Mouse (Mus musculus): ENCODE results near the gene Efs.

Efs gene

GRCm38 (mm10) chr14:54924641-54925348 lies 1.1 kb downstream of the Efs start:
- DNase-seq (ENCODE audit: low spot score in 2 of 2) = no peak

GRCm38 (mm10) chr14:54920076-54920685 lies 5.7 kb downstream of the Efs start:
- DNase-seq (ENCODE audit: low spot score in 2 of 2) = no peak

DNA sequence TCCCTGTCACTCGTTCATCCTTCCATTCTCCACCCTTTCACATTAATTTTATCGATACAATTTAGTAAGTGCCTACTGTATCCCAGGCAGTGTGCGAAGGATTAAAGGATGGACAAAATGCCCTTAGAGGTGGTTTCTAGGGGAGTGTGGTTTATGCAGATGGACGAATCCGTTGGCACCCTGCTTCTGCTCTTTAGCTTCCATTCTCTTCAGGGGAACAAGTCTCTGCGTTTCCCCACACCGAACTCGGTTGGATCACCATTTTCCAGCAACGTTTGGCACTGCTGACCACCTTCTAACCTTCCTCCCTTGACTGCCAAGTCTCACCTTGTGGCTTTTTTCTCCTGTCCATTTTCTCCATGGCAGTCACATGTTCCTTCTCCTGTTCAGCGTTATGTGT lies 12.6 kb downstream of the Efs start:
- DNase-seq (ENCODE audit: low spot score in 2 of 2) = no peak

DNA sequence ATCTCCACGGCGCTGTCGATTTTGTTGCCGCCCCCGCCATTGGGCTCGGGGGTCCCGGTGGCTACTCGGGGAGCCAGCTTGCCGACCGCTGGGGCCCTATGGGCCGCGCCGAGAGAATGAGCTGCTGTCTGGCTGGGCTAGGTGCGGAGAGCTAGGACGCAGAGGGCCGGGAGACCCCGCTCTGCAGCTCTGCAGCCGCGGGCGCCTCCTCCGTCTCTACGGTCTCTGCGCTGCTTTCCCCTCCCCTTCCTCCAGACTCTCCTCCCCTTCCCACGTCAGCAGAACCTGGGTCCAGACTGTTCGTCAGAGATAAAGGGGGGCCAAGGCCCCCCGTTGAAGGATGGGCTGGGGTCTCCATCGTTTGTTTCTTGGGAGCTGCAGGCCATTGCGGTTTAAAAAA lies 13.0 kb downstream of the Efs start, which contains the start of gene Slc22a17:
Gene Slc22a17, minus strand, starts transcription at position 247 of the 400 bp plus-strand sequence.
- DNase-seq (ENCODE audit: low spot score in 2 of 2) = peak; percentile 30 to 50

- no peak for DNase-seq (ENCODE audit: low spot score in 2 of 2)
Observed at GRCm38 (mm10) chr14:54912109-54912850, 13.6 kb downstream of the Efs start.

DNA sequence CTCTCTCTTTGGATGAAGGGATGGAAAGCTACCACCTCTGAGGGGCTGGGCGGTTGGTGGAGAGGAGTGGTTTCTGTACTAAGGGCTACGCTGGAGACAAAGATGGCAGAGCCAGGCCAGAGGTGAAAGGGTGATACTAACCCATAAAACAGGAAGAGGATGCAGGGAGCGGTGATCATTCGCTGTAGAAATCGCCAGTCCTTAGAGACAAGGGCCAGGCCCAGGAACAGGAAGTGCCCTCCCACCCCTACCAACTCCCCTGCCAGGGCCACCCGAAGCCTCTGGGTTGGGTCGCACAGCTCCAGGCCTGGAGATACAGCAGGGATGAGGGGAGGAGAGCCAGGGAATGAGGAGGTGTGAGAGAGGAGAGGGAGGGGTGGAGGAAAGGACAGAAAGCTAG lies 17.2 kb downstream of the Efs start:
- no peak for DNase-seq (ENCODE audit: low spot score in 2 of 2)

- no peak for DNase-seq (ENCODE audit: low spot score in 2 of 2)
Observed at GRCm38 (mm10) chr14:54903641-54904040, 22.3 kb downstream of the Efs start.

DNA sequence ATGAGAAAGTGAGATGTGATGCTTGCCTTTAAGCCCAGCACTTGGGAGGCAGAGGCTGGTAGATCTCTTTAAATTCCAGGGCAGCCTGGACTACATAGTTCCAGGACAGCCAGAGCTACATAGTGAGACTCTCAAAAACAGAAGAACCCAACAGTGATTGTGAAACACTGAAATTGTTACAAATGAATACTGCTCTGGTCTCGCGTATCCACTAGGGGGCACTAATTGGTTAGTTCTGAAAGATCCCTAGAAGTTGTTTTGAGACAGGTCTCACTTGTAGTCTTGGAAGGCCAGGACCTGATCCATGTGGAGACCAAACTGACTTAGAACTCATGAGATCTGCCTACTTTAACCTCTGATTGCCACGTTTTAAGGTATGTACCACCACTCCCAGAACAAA lies 25.5 kb downstream of the Efs start:
- peak; percentile 34 to 60 for DNase-seq (ENCODE audit: low spot score in 2 of 2)

GRCm38 (mm10) chr14:54897445-54897844 lies 28.5 kb downstream of the Efs start:
- DNase-seq (ENCODE audit: low spot score in 2 of 2) = no peak

DNA sequence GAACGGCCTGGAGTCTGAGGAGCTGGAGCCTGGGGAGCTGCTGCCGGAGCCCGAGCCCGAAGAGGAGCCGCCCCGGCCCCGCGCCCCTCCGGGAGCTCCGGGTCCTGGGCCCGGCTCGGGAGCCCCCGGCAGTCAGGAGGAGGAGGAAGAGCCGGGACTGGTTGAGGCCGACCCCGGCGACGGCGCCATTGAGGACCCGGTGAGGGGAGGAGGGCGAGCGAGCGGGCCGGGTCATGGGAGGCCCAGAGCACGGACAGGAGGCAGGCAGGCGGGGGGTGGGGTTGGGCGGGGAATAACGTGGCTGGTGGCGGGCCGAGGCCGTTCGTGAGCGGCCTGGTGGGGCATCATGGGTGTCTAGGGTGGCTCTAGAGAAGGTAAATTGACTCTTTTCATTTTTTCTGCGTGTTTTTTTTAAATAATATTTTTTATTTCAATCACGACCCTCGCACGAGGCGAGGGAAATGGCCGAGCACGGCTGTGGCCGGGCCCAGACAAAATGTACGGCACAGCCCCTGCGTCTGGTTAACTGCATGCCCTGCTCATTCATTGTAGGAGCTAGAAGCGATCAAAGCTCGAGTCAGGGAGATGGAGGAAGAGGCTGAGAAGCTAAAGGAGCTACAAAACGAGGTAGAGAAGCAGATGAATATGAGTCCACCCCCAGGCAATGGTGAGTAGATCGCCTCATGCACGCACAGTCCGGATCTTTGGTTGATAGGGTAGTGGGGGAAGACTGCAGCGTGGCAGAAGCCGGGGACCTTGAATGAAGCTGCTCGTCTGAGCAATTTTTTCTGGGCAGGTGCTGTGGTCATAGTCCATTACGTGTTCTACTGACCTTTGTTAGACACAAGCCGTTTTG lies 31.4 kb downstream of the Efs start:
- DNase-seq (ENCODE audit: low spot score in 2 of 2) = peak; percentile 53 to 57

DNA sequence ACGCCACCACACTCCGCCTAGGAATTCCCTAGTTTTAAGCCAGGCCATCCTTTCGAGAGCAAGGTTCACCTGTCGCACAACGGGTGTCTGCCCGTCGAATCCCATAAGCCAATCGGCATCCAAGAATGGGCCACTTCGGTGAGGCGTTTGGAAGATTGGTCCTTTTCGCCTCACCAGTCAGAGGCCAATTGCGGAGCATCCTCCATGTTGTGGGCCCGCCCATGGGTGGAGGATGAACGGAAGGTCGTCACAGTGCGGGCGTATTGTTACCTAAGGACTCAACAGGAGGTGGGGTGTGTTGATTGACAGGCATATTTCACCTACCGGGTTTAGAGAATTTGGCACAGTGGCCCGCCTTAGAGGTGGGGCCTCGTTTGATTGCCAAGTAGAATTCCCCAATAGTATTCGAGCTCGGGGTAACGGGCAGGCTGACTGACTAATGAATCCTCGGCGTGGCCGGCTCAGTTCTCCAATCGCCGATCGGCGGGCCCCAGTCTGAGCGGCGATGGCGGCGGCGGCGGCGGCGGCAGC lies 32.2 kb downstream of the Efs start:
- peak; percentile 98 to 99 for DNase-seq (ENCODE audit: low spot score in 2 of 2)

DNA sequence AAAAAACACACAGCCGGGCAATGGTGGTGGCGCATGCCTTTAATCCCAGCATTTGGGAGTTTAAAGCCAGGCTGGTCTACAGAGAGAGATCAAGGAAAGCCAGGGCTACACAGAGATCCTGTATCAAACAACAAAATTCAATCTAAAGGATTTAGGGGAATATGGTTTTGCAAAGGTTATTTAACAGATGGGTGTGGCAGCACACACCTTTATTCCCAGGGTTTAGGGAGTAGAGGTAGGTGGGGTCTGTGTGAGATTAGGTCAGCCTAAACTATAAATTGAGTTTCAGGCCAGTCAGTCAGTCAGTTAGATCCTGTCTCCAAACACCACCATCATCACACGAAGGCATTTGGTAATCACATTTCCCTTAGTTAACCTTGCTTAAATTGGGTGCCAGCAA lies 33.7 kb downstream of the Efs start, which contains the start of gene Pabpn1:
Gene Pabpn1, plus strand, starts transcription at position 301 of the 400 bp plus-strand sequence.
- DNase-seq (ENCODE audit: low spot score in 2 of 2) = no peak

- no peak for DNase-seq (ENCODE audit: low spot score in 2 of 2)
Observed at GRCm38 (mm10) chr14:54885309-54885708, 40.6 kb downstream of the Efs start.

DNA sequence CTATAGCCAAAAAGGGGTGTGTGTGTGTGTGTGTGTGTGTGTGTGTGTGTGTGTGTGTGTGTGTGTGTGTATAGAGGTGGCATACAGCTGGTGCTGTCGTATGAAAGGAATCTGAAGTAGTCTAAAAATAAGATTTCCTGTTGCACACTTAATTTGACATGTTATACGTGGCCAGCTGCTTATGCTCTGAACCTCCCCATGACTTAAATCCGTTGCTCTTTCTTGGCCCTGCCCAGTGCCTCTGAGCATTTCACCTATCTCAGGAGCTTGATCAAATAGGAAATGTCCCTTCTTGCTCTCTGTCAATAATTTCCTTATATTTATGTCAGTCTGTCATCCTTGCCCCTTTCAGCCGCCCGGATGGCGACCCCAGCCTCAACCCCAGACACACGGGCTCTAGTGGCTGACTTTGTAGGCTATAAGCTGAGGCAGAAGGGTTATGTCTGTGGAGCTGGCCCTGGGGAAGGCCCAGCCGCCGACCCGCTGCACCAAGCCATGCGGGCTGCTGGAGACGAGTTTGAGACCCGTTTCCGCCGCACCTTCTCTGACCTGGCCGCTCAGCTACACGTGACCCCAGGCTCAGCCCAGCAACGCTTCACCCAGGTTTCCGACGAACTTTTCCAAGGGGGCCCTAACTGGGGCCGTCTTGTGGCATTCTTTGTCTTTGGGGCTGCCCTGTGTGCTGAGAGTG lies 41.8 kb downstream of the Efs start:
- no peak for DNase-seq (ENCODE audit: low spot score in 2 of 2)

GRCm38 (mm10) chr14:54883154-54884021 lies 42.5 kb downstream of the Efs start, which contains the start of the genes Bcl2l2 and Gm20521:
Gene Bcl2l2, plus strand, starts transcription at chr14:54883377.
Gene Gm20521, plus strand, starts transcription at chr14:54883441.
- peak; percentile 31 to 46 for DNase-seq (ENCODE audit: low spot score in 2 of 2)

- peak; percentile 37 to 60 for DNase-seq (ENCODE audit: low spot score in 2 of 2)
Observed at GRCm38 (mm10) chr14:54877048-54877715, 48.7 kb downstream of the Efs start, which contains the start of gene Ppp1r3e. Gene Ppp1r3e, minus strand, starts transcription at chr14:54877550.

GRCm38 (mm10) chr14:54876539-54877047 lies 49.3 kb downstream of the Efs start:
- peak; percentile 77 to 78 for DNase-seq (ENCODE audit: low spot score in 2 of 2)

DNA sequence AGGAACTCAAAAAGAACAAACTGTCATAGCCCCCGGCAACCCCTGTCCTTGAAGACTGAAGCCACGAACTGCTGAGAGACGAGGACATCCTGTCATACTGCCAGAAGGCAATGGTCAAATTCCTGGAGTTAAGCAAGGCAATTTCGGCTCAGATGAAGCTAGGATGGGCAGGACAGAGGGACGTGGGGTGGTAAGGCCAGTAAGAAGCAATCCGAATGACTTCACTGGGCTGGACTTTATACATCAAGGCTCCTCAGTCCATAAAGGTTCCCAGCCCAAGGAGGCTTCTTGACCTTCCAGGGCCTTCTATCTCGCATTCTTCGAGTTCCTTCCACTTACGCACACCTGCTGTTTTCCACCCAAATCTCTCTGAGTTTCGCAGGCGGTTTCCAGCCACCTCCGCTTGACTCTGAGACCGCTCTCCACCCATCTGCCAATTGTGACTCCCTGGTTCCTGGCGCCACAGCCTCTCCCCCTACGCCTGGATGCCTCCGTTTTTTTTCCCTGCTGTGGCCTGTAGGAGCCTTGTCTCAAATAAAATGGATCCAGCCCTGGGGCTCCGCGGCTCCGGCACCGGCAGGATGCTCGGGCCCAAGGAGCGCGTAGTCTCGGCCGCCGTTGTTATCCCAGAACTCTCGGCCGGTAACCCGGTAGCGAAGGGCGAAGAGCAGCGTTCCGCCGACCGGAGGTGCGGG lies 49.9 kb downstream of the Efs start:
- no peak for DNase-seq (ENCODE audit: low spot score in 2 of 2)
